Mouse (Mus musculus): ENCODE measurements around the gene St6galnac3. TPM values are rescaled to one million over a fixed set of nuclear protein-coding genes. Genes with fewer than 3 reads are reported as not detected.

Gene St6galnac3
- polyA plus RNA-seq, 1 experiment from 2014 or later: 31.9 TPM

DNA sequence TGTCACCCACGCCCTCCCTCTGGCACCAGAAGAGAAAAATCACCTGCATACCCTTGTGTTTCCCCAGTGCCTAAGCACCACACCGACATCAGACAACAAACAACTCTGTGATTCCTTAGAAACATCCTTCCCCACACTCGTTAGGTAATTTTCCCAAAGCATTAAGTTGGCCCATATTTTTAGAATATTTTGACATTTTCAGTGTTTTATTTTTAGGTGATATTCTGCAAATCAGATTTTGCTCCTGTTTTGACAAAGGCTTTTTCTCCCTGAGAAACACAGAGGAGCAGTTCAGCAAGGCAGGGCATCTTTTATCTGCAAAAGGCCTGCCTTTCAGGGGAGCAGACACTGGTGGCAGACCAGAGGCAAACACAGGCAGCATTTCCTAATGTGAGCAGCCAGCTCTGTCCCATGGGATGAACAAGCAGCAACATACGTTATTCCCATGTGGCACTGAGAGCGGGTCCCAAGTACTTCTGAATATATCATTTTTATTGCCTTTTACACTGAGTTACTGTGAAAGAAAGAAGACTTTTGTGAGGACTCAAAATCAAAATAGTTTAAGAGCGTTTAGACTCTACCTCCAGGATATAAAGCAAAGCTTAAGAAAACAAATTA is 199.7 kb downstream of the St6galnac3 start:
- no peaks in the 10 kb centered on the region for H3K27me3 ChIP-seq
- no peak overlapping the region for H3K4me2 ChIP-seq
- no peak overlapping the region for H3K4me3 ChIP-seq
- 0 out of 2 replicates have a peak, but pooled peaks cover 7% of the 10 kb centered on the region for H3K4me1 ChIP-seq
- no peaks in the 10 kb centered on the region for H3K36me3 ChIP-seq
- ATAC-seq (ENCODE audit: borderline replicate concordance, extremely low read depth, low FRiP score, low TSS enrichment): no peak
- no peak overlapping the region for H3K9ac ChIP-seq
- no peaks in the 10 kb centered on the region for H3K9me3 ChIP-seq
- 69% methylated on average over 6 of the region's 6 CpGs for WGBS
- no peak overlapping the region for H3K27ac ChIP-seq

DNA sequence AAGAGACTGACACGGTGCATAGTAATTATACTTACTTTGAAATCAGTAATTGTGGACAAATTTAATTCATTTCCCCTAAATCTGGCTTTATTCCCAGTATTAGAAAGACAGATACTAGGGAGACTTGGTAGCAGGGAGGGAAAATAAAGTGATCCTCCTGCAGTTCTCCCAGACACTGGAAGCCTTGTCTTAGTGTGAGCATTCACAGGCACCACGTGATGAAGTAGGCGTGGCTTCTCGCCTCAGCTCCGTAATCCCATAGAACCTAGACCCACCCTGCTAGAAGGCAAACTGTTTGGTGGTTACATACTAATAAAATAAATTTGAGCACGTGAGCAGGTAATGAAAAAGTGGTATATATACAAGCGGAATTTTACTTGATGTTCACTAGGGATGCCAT is 208.1 kb downstream of the St6galnac3 start:
- Histone ChIP-seq H3K36me3 (no peaks in the 10 kb centered on the region), H3K27me3 (no peaks in the 10 kb centered on the region), H3K9me3 (no peaks in the 10 kb centered on the region), H3K4me1 (0 out of 2 replicates have a peak, but pooled peaks cover 8% of the 10 kb centered on the region), H3K4me3 (no peak overlapping the region), H3K9ac (no peak overlapping the region), H3K4me2 (no peak overlapping the region), H3K27ac (no peak overlapping the region)
- WGBS: 71% methylated on average over 7 of the region's 7 CpGs
- no peak for ATAC-seq (ENCODE audit: borderline replicate concordance, extremely low read depth, low FRiP score, low TSS enrichment)

DNA sequence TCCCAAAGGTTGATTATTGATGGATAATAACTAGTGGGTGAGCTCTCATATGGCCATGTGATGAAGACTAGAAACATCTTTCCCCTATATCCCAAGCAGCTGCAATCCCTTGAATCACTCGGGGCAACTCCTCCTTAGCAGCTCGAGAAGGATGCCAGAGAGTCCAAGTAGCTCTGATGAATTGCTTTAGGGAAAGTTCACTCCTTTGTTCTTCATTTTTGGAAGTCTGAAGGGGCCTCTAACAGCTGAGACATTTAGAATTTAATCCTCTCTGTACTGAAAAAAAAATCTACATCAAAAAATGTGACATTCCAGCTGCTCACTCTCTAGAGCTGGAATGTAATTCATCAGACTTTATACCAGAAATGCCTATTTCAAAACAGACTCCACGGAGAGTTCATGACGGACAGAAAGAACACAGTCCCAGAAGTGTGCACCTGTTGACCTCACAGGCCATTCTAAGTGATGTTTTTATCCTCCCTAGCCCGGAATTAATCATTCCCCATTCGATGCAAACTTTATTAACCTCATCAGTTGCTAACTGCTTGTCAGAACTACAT is 211.4 kb downstream of the St6galnac3 start:
- no peak overlapping the region for H3K27ac ChIP-seq
- no peak for ATAC-seq (ENCODE audit: borderline replicate concordance, extremely low read depth, low FRiP score, low TSS enrichment)
- peaks cover 14% of the 10 kb centered on the region; the same call in 1 of the 2 replicates for H3K4me1 ChIP-seq
- no peak overlapping the region for H3K4me3 ChIP-seq
- WGBS: 41% methylated on average over 6 of the region's 6 CpGs
- no peaks in the 10 kb centered on the region for H3K27me3 ChIP-seq
- H3K4me2 ChIP-seq: no peak overlapping the region
- H3K36me3 ChIP-seq: no peaks in the 10 kb centered on the region
- no peak overlapping the region for H3K9ac ChIP-seq
- H3K9me3 ChIP-seq: no peaks in the 10 kb centered on the region

DNA sequence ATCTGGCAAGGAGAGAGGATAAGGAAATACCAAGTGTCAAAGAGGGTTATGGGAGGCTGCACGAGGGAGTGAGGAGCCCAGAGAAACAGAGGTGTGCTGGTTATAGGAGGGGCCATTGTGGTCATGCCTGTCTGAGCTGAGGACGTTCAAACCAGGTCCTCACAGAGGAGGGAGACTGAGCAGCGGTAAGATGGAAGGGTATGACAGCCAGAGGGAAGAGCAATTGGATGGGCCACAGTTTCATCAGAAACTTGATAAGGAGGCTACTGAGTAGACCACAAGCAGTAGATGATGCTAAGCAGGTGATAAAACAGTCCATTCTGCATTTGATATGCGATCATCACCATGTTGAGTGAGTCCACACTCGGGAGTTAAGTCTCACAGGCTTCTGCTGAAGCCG is 212.4 kb downstream of the St6galnac3 start:
- no peak overlapping the region for H3K4me2 ChIP-seq
- ATAC-seq (ENCODE audit: borderline replicate concordance, extremely low read depth, low FRiP score, low TSS enrichment): no peak
- 74% methylated on average over 6 of the region's 6 CpGs for WGBS

DNA sequence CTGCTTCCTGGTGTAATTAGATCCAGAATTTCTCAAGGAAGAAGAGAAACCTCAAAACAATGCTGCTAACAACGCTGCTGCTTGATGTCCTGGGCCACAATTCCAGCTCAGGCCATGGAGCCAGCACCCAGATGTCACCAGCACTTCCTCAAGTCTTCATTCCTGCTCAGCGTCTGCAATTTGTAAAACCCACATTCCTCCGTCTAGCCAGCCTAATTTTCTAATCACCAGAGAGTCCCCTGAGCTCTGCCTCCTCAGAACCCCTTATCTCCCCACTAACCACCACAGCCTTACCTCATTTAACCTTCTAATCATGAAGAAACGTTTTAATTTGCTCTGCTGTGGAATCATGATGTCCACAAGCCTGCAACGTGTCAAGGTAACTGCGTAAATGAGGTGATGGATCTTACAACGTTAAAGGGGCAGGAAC is 213.8 kb downstream of the St6galnac3 start:
- Histone ChIP-seq H3K4me1 (peaks cover 14% of the 10 kb centered on the region; the same call in 1 of the 2 replicates), H3K27ac (no peak overlapping the region), H3K36me3 (no peaks in the 10 kb centered on the region), H3K27me3 (no peaks in the 10 kb centered on the region), H3K4me2 (no peak overlapping the region), H3K9me3 (no peaks in the 10 kb centered on the region), H3K9ac (no peak overlapping the region), H3K4me3 (no peak overlapping the region)
- ATAC-seq (ENCODE audit: borderline replicate concordance, extremely low read depth, low FRiP score, low TSS enrichment): no peak
- WGBS: 32% methylated on average over 7 of the region's 7 CpGs

More for the DNA sequence above, 212.4 kb downstream of the St6galnac3 start:
- Histone ChIP-seq H3K4me3 (no peak overlapping the region), H3K27ac (no peak overlapping the region), H3K36me3 (no peaks in the 10 kb centered on the region), H3K9me3 (no peaks in the 10 kb centered on the region), H3K27me3 (no peaks in the 10 kb centered on the region), H3K9ac (no peak overlapping the region), H3K4me1 (peaks cover 14% of the 10 kb centered on the region; the same call in 1 of the 2 replicates)

DNA sequence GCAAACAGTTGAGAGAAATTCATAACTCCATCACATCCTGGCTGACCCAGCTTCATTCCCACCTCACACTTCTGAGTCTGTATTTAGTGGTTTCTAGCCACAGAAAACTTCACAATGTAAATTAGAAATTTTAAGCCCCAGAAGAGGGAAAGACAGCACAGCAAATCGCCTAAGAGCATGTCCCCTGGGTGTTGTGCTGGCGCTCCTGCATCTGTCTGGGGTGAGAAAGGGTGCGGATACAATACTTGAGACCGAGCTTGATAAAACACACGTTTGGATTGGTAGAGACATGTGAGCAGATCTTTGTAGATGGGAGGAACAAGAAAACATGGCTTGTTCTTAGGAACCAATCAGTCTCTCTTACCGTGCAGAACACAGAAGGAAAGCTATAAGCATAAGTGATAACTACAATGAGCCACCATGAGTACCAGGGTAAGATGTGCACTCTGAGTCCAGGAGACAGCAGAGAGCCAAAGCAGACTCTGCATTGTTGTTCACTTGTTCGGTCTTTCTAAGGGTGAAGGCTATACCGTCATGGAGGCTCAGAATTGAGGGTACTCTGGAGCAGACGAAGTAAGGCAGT is 214.8 kb downstream of the St6galnac3 start:
- no peak overlapping the region for H3K4me2 ChIP-seq
- no peaks in the 10 kb centered on the region for H3K9me3 ChIP-seq
- ATAC-seq (ENCODE audit: borderline replicate concordance, extremely low read depth, low FRiP score, low TSS enrichment): no peak
- peaks cover 14% of the 10 kb centered on the region; the same call in 1 of the 2 replicates for H3K4me1 ChIP-seq
- no peak overlapping the region for H3K9ac ChIP-seq
- H3K4me3 ChIP-seq: no peak overlapping the region
- H3K27me3 ChIP-seq: no peaks in the 10 kb centered on the region
- 78% methylated on average over 9 of the region's 9 CpGs for WGBS
- no peaks in the 10 kb centered on the region for H3K36me3 ChIP-seq
- no peak overlapping the region for H3K27ac ChIP-seq

DNA sequence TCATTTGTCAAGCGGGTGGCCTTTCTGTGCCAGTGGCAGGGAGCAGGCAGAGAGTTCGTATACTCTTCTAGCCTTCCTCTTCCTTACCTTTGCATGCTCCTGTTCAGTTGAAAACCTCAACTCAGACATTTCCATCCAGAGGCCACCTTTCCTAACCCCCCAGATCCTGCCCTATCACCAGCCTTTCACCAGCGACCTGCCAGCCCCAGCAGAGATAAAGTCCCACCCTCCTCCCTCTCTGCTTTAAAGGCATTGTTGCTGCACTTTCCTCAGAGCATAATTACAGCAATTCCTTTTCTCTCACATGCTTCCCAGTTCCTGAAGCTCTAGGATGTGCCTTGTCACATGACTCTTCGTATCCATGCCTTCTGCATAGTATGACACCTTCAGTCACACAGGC is 215.3 kb downstream of the St6galnac3 start:
- Histone ChIP-seq H3K4me1 (peaks cover 14% of the 10 kb centered on the region; the same call in 1 of the 2 replicates), H3K4me3 (no peak overlapping the region), H3K27me3 (no peaks in the 10 kb centered on the region), H3K27ac (no peak overlapping the region), H3K36me3 (no peaks in the 10 kb centered on the region), H3K9ac (no peak overlapping the region), H3K9me3 (no peaks in the 10 kb centered on the region), H3K4me2 (no peak overlapping the region)
- no peak for ATAC-seq (ENCODE audit: borderline replicate concordance, extremely low read depth, low FRiP score, low TSS enrichment)
- WGBS: 63% methylated on average over 4 of the region's 4 CpGs

DNA sequence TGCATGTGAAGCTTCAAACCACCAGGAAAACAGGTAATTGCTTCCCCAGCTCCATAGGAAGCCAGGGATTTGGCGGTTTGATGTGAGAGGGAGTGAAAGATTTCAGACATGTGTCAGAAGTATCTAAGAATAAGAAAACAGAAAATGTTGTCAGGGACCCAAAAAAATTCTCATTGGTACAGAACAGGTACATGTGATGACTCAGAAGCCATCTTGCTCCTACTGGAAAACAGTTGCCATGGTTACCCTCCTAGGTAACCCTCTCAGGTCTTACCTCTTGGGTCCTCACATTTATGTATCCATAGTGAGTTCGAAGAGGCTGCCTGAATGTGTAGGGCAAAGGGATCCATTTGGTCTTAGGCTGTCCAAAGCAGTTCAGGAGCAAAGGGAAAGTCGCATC is 215.9 kb downstream of the St6galnac3 start:
- no peaks in the 10 kb centered on the region for H3K27me3 ChIP-seq

DNA sequence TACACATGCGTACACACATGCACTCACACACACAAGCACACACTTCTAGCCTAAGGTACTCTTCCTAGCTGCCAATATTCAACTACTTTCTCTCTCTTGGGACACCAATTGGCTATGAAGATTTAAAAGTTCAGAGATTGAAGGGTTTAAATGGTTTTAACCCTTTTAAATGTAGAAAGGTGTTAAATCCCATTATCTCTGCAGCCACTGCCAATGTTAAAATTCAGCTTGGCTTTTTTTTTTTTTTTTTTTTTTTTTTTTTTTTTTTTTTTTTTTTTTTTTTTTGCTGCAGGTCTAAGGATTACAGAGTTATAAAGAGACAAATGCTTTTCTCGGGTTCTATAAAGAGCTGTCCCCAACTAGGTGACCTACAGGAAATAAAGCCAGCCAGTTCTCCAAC is 216.4 kb downstream of the St6galnac3 start:
- H3K4me2 ChIP-seq: no peak overlapping the region
- WGBS: 84% methylated on average over 2 of the region's 2 CpGs
- H3K27ac ChIP-seq: no peak overlapping the region
- ATAC-seq (ENCODE audit: borderline replicate concordance, extremely low read depth, low FRiP score, low TSS enrichment): no peak
- H3K9me3 ChIP-seq: no peaks in the 10 kb centered on the region
- H3K27me3 ChIP-seq: no peaks in the 10 kb centered on the region
- H3K9ac ChIP-seq: no peak overlapping the region
- H3K36me3 ChIP-seq: no peaks in the 10 kb centered on the region
- peaks cover 14% of the 10 kb centered on the region; the same call in 1 of the 2 replicates for H3K4me1 ChIP-seq
- H3K4me3 ChIP-seq: no peak overlapping the region

More for the DNA sequence above, 215.9 kb downstream of the St6galnac3 start:
- no peaks in the 10 kb centered on the region for H3K9me3 ChIP-seq
- H3K27ac ChIP-seq: no peak overlapping the region
- no peak overlapping the region for H3K4me3 ChIP-seq
- no peak overlapping the region for H3K9ac ChIP-seq
- no peak overlapping the region for H3K4me2 ChIP-seq
- peaks cover 14% of the 10 kb centered on the region; the same call in 1 of the 2 replicates for H3K4me1 ChIP-seq
- WGBS: 86% methylated on average over 3 of the region's 3 CpGs
- ATAC-seq (ENCODE audit: borderline replicate concordance, extremely low read depth, low FRiP score, low TSS enrichment): no peak
- H3K36me3 ChIP-seq: no peaks in the 10 kb centered on the region

DNA sequence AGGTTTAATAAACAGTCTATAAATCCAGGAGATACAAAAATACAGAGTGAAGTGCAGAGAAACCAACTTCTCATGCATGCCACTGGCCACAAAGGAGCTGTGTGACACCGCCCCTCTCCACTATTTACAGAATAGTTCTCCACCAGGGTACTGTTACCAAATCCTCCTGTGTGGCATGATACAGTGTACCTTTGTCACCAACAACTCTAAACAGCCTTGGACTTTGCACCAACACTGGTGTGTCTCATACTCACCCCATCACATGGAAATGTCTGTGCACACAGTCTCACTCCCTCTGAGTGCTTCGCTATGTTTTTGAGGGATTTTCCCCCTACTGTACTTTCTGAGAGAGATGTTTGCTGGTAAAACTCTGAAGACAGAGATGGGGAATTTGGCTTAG is 217.4 kb downstream of the St6galnac3 start:
- no peak overlapping the region for H3K9ac ChIP-seq
- H3K4me3 ChIP-seq: no peak overlapping the region
- no peaks in the 10 kb centered on the region for H3K36me3 ChIP-seq
- WGBS: 91% methylated on average over 2 of the region's 2 CpGs
- peaks cover 14% of the 10 kb centered on the region; the same call in 1 of the 2 replicates for H3K4me1 ChIP-seq
- H3K9me3 ChIP-seq: no peaks in the 10 kb centered on the region
- H3K27ac ChIP-seq: no peak overlapping the region
- H3K27me3 ChIP-seq: no peaks in the 10 kb centered on the region
- no peak for ATAC-seq (ENCODE audit: borderline replicate concordance, extremely low read depth, low FRiP score, low TSS enrichment)
- no peak overlapping the region for H3K4me2 ChIP-seq

DNA sequence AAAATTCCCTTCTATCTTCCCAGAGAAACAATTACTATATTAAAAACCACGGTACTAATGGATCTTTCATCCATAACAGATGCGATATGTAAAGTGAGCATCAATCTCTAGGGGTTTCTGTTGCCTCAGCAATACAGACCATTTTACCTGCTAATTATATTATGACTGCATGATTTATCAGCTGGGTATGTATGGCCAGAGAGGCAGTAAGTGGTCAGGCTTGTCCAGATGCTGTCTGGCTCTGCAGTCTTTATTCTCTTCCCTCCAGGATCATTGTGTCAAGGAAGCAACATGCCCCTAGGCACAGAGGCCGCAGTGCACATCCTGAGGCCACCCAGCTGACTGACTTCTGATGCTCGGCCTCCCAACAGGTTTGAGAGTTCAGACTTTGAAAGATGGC is 222.5 kb downstream of the St6galnac3 start:
- Histone ChIP-seq H3K9ac (no peak overlapping the region), H3K4me2 (no peak overlapping the region), H3K27me3 (no peaks in the 10 kb centered on the region), H3K9me3 (no peaks in the 10 kb centered on the region), H3K36me3 (no peaks in the 10 kb centered on the region), H3K4me1 (no peaks in the 10 kb centered on the region), H3K4me3 (no peak overlapping the region), H3K27ac (no peak overlapping the region)
- WGBS: 80% methylated on average over 4 of the region's 4 CpGs
- ATAC-seq (ENCODE audit: borderline replicate concordance, extremely low read depth, low FRiP score, low TSS enrichment): no peak

DNA sequence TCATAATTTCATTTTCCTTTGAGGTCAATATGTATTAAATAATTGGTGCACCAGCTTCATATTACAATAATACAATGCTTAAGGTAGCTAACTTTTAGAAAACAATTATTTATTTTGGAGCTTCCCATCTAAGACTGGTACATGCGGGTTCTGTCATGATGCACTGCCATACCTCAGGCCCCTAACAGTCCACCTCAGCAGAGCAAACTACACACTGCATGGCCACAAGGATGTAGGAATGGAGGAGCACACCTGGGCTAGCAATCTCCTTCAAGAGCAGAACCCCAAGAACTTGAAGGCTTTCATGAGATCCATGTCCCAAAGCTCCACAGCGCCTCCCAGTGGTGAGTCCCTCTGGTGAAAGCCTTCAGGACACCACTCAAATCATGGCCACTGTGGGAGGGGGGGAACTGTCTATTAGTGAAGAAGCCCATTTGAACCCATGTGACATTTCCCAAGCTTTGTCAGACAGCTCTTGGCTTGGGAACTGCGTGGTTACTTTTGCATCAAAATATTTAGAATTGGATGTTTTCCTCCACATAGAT is 223.6 kb downstream of the St6galnac3 start:
- Histone ChIP-seq H3K9me3 (no peaks in the 10 kb centered on the region), H3K4me2 (no peak overlapping the region), H3K27me3 (no peaks in the 10 kb centered on the region), H3K9ac (no peak overlapping the region), H3K27ac (no peak overlapping the region), H3K4me3 (no peak overlapping the region), H3K4me1 (no peaks in the 10 kb centered on the region), H3K36me3 (no peaks in the 10 kb centered on the region)
- WGBS: 54% methylated on average over 3 of the region's 3 CpGs
- ATAC-seq (ENCODE audit: borderline replicate concordance, extremely low read depth, low FRiP score, low TSS enrichment): no peak

Measured in lung, embryonic 15.5 days (tissue).